ENCODE assay signal across 8 mouse cellular contexts in genomic region chr3:108186098-108187047, GRCm38 (mm10). TPM values are rescaled to one million over a fixed set of nuclear protein-coding genes. Genes with fewer than 3 reads are reported as not detected.
DNase-seq lines count a peak whose midpoint lies in the region; ATAC-seq and TF ChIP-seq lines count a peak whose summit lies in the region.

Gene Amigo1, plus strand, starts transcription at chr3:108186335.

- H3K4me3 ChIP-seq in thymus, adult 2 months (ENCODE audit: control insufficient read depth, insufficient read depth, low read length): peak within 1 kb of the TSS; percentile 65
- H3K4me3 ChIP-seq in hindbrain, embryonic 16.5 days (ENCODE audit: low read length): peak within 1 kb of the TSS; percentile 82
- H3K4me3 ChIP-seq in limb, embryonic 12.5 days (replicated peaks): peak within 1 kb of the TSS; percentile 75
- peak within 1 kb of the TSS; percentile 74 for H3K4me3 ChIP-seq in midbrain, embryonic 11.5 days (ENCODE audit: low read depth, low read length)

- no peak within 1 kb of the TSS for H3K27ac ChIP-seq in thymus, adult 2 months (ENCODE audit: control insufficient read depth, insufficient read depth, low read length)
- peak within 1 kb of the TSS; percentile 73 for H3K27ac ChIP-seq in hindbrain, embryonic 16.5 days (ENCODE audit: low read depth, low read length)
- H3K27ac ChIP-seq in limb, embryonic 12.5 days: no peak within 1 kb of the TSS
- H3K27ac ChIP-seq in midbrain, embryonic 11.5 days (ENCODE audit: low read depth, low read length): peak within 1 kb of the TSS; percentile 42; the same call in 1 of the 2 replicates

- H3K9ac ChIP-seq in hindbrain, embryonic 16.5 days (ENCODE audit: low read depth, low read length): peak within 1 kb of the TSS; percentile 91
- H3K9ac ChIP-seq in limb, embryonic 12.5 days (replicated peaks): peak within 1 kb of the TSS; percentile 78
- peak within 1 kb of the TSS; percentile 78 for H3K9ac ChIP-seq in midbrain, embryonic 11.5 days (ENCODE audit: low read length)

- peaks cover 10% of the 10 kb centered on the region for H3K4me1 ChIP-seq in thymus, adult 2 months (replicated peaks; ENCODE audit: control insufficient read depth, insufficient read depth, low read length)
- peaks cover 19% of the 10 kb centered on the region for H3K4me1 ChIP-seq in hindbrain, embryonic 16.5 days (ENCODE audit: control insufficient read depth, insufficient read depth, low read depth, low read length)
- H3K4me1 ChIP-seq in limb, embryonic 12.5 days (replicated peaks): peaks cover 18% of the 10 kb centered on the region
- peaks cover 11% of the 10 kb centered on the region for H3K4me1 ChIP-seq in midbrain, embryonic 11.5 days (ENCODE audit: control insufficient read depth, insufficient read depth, low read length)

- no peaks in the 10 kb centered on the region; the same call in 1 of the 2 replicates for H3K27me3 ChIP-seq in thymus, adult 2 months (ENCODE audit: control insufficient read depth, insufficient read depth, low read length)
- H3K27me3 ChIP-seq in hindbrain, embryonic 16.5 days (replicated peaks; ENCODE audit: control insufficient read depth, insufficient read depth, low read length): no peaks in the 10 kb centered on the region
- H3K27me3 ChIP-seq in limb, embryonic 12.5 days: peaks cover 22% of the 10 kb centered on the region
- peaks cover 6% of the 10 kb centered on the region; the same call in 1 of the 2 replicates for H3K27me3 ChIP-seq in midbrain, embryonic 11.5 days (ENCODE audit: control insufficient read depth, insufficient read depth, low read length)

- ATAC-seq in hindbrain, embryonic 16.5 days: peak; percentile 82
- peak; percentile 67 for ATAC-seq in limb, embryonic 12.5 days (ENCODE audit: insufficient number of reproducible peaks, insufficient read depth, low FRiP score, low TSS enrichment, low read depth)
- ATAC-seq in midbrain, embryonic 11.5 days (ENCODE audit: low FRiP score): peak; percentile 84

- WGBS in thymus, adult 2 months: 9% methylated on average over 92 of the region's 100 CpGs
- WGBS in hindbrain, embryonic 16.5 days: 2% methylated on average over 41 of the region's 100 CpGs
- 1% methylated on average over 98 of the region's 100 CpGs for WGBS in limb, embryonic 12.5 days
- under 1% methylated on average over 89 of the region's 100 CpGs for whole genome bisulfite sequencing in midbrain, embryonic 11.5 days

- peak within 1 kb of the TSS; percentile 82 for H3K4me2 ChIP-seq in hindbrain, embryonic 16.5 days (ENCODE audit: low read length)
- H3K4me2 ChIP-seq in limb, embryonic 12.5 days: peak within 1 kb of the TSS; percentile 90
- H3K4me2 ChIP-seq in midbrain, embryonic 11.5 days: peak within 1 kb of the TSS; percentile 93

- H3K36me3 ChIP-seq in thymus, adult 2 months (ENCODE audit: control insufficient read depth, insufficient read depth, low read length): no peaks in the 10 kb centered on the region
- H3K36me3 ChIP-seq in hindbrain, embryonic 16.5 days (ENCODE audit: control insufficient read depth, insufficient read depth, low read length): peaks cover 7% of the 10 kb centered on the region; the same call in 1 of the 2 replicates
- H3K36me3 ChIP-seq in limb, embryonic 12.5 days: no peaks in the 10 kb centered on the region
- H3K36me3 ChIP-seq in midbrain, embryonic 11.5 days (ENCODE audit: control insufficient read depth, insufficient read depth, low read length): no peaks in the 10 kb centered on the region

- H3K9me3 ChIP-seq in hindbrain, embryonic 16.5 days (ENCODE audit: control insufficient read depth, low read length): no peaks in the 10 kb centered on the region
- H3K9me3 ChIP-seq in limb, embryonic 12.5 days: no peaks in the 10 kb centered on the region
- H3K9me3 ChIP-seq in midbrain, embryonic 11.5 days (ENCODE audit: control insufficient read depth, low read length): no peaks in the 10 kb centered on the region

- TF ChIP-seq POLR2A in thymus, adult 2 months (IDR thresholded peaks at IDR 0.05; ENCODE audit: control insufficient read depth, extremely low read depth, insufficient read depth, low read length, poor library complexity): no peak

- TF ChIP-seq CTCF in thymus, adult 2 months (IDR thresholded peaks at IDR 0.05; ENCODE audit: borderline replicate concordance, control insufficient read depth, extremely low read depth, insufficient read depth, low read length, poor library complexity): no peak

- DNase-seq in thymus, adult 2 months: peak; percentile 54
- DNase-seq in thymus, adult 18-20 months: no peak
- DNase-seq in cerebellum, adult 9-11 months: peak; percentile 75
- DNase-seq in gastrocnemius, adult 8-10 months (ENCODE audit: low spot score in 2 of 2): no peak
- DNase-seq in midbrain, embryonic 11.5 days (ENCODE audit: low spot score, missing footprints): peak; percentile 95
- DNase-seq in yolk sac, embryonic 10.5 days (ENCODE audit: low spot score): peak; percentile 37

RNA-seq across cellular contexts. Expression of gene Amigo1, which starts in this region (rescaled TPM):
- 10.8 and 11.2 TPM in 2 replicates for polyA plus RNA-seq in thymus, adult 2 months (2012; rRNA removed)
- total RNA-seq in gastrocnemius, adult 8-10 months (2022): 10 to 100 TPM; 30.3 to 36.5 (median 32.6) TPM
- polyA plus RNA-seq in hindbrain, embryonic 16.5 days (2015; fragmentation: Nextera tagmentation; extraction: Ambion mirVana): 9.8 and 13.3 TPM in 2 replicates
- polyA plus RNA-seq in limb, embryonic 12.5 days (2016; fragmentation: Nextera tagmentation; extraction: Ambion mirVana): 4.4 and 5.8 TPM in 2 replicates
- 4.2 and 4.3 TPM in 2 replicates for polyA plus RNA-seq in midbrain, embryonic 11.5 days (2014; fragmentation: Nextera tagmentation; extraction: Ambion mirVana)

Comparison
In these comparisons a context has a peak if more than half of its experiments do, and no peak if none do; other contexts are left out.
1. DNase-seq: peak in thymus, adult 2 months (single experiment), cerebellum, adult 9-11 months (single experiment), midbrain, embryonic 11.5 days (single experiment) and yolk sac, embryonic 10.5 days (single experiment); none in thymus, adult 18-20 months (0 of 2) and gastrocnemius, adult 8-10 months (0 of 2).
2. H3K27ac ChIP-seq: peak in hindbrain, embryonic 16.5 days (single experiment) and midbrain, embryonic 11.5 days (single experiment); none in thymus, adult 2 months (single experiment) and limb, embryonic 12.5 days (single experiment).
3. Peak in every context shown above with its lines, with median percentiles within 50 percentile points of each other: H3K4me3 ChIP-seq, ATAC-seq, H3K4me2 ChIP-seq and H3K9ac ChIP-seq.